Mouse (Mus musculus) MEL-GATA-1-ER (cell line): Measurements from ENCODE around the gene Sapcd1.
"Not testable (repeated sequence)": the region's sequence is repeated elsewhere in the genome, so short reads cannot be mapped to it uniquely, and the experiment has no call there.

Experiments used
- DNase-seq: peaks from one replicate; pipeline ENCODE4 v3.0.0-alpha.2; 2012; ENCODE audit warnings: low read depth; ENCODE audit errors: extremely low read depth

Gene Sapcd1

GRCm38 (mm10) chr17:35007387-35007991, 20.3 kb downstream of the Sapcd1 start:
- no peak for DNase-seq

- DNase-seq: not testable (repeated sequence)
Observed at GRCm38 (mm10) chr17:35005902-35006301, 21.9 kb downstream of the Sapcd1 start.

- no peak for DNase-seq
Observed at GRCm38 (mm10) chr17:35005158-35005557, 22.7 kb downstream of the Sapcd1 start.

- DNase-seq: no peak
Observed at GRCm38 (mm10) chr17:35004075-35004717, 23.6 kb downstream of the Sapcd1 start.

- DNase-seq: no peak
Observed at GRCm38 (mm10) chr17:35003022-35003838, 24.6 kb downstream of the Sapcd1 start.

- DNase-seq: no peak
Observed at GRCm38 (mm10) chr17:35002153-35002865, 25.5 kb downstream of the Sapcd1 start.

GRCm38 (mm10) chr17:35001452-35002152, 26.2 kb downstream of the Sapcd1 start:
- no peak for DNase-seq

- no peak for DNase-seq
Observed at GRCm38 (mm10) chr17:35000717-35001451, 26.9 kb downstream of the Sapcd1 start, which contains the start of gene Vars. Gene Vars (plus strand): TSS chr17:35000987.

GRCm38 (mm10) chr17:34999871-35000716, 27.7 kb downstream of the Sapcd1 start:
- not testable (repeated sequence) for DNase-seq

GRCm38 (mm10) chr17:34998526-34999430, 29.0 kb downstream of the Sapcd1 start:
- DNase-seq: no peak

- no peak for DNase-seq
Observed at GRCm38 (mm10) chr17:34997142-34997483, 30.7 kb downstream of the Sapcd1 start.

- no peak for DNase-seq
Observed at GRCm38 (mm10) chr17:34996411-34997141, 31.2 kb downstream of the Sapcd1 start.

- not testable (repeated sequence) for DNase-seq
Observed at GRCm38 (mm10) chr17:34995927-34996326, 31.9 kb downstream of the Sapcd1 start.

- DNase-seq: not testable (repeated sequence)
Observed at GRCm38 (mm10) chr17:34995192-34995591, 32.6 kb downstream of the Sapcd1 start.

GRCm38 (mm10) chr17:34994751-34995150, 33.1 kb downstream of the Sapcd1 start:
- DNase-seq: no peak

GRCm38 (mm10) chr17:34984218-34984617, 43.6 kb downstream of the Sapcd1 start:
- no peak for DNase-seq

- DNase-seq: no peak
Observed at GRCm38 (mm10) chr17:34982328-34982727, 45.5 kb downstream of the Sapcd1 start.
